Mouse (Mus musculus): ENCODE results near the gene Dcakd. TPM values are rescaled to one million over a fixed set of nuclear protein-coding genes. Genes with fewer than 3 reads are reported as not detected.
A peak's percentile ranks its signal among the peaks of the same experiment; 100 is the strongest.

Dcakd gene
- polyA plus RNA-seq, 1 experiment = 25.6 TPM

- peak overlapping the region; percentile 53 for H3K27ac ChIP-seq (replicated peaks; ENCODE audit: low read depth, low read length)
- peaks cover 2% of the 10 kb centered on the region; the same call in 1 of the 2 replicates for H3K4me1 ChIP-seq (ENCODE audit: control insufficient read depth, insufficient read depth, insufficient read length, low read length)
- H3K4me3 ChIP-seq (ENCODE audit: insufficient read depth, low read depth, low read length) = peak overlapping the region; percentile 77; the same call in 1 of the 2 replicates
These were observed 1.2 kb downstream of the Dcakd start for GRCm38 (mm10) chr11:103026901-103027300.

DNA sequence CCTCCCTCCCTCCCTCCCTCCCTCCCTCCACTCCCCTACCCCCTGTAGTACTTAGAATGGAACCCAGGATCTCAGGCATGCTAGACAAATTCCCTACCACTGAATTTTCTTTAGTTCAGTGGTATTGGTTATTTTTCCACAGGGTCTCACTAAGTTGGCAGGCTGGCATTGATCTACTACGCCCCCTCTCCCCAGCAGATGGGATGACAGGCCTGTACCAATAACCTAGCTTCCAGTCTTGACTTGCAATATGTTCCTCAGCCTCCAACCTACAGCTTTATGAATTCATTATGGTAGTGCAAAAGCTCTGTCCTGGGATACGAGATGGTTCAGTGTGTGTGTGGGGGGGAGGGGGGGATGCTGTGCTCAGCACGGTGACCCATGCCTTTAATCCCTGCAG lies 4.2 kb downstream of the Dcakd start:
- Histone ChIP-seq H3K4me1 (ENCODE audit: control insufficient read depth, insufficient read depth, insufficient read length, low read length) (no peaks in the 10 kb centered on the region), H3K27ac (replicated peaks; ENCODE audit: low read depth, low read length) (no peak overlapping the region), H3K4me3 (ENCODE audit: insufficient read depth, low read depth, low read length) (no peak overlapping the region)

- no peaks in the 10 kb centered on the region for H3K4me1 ChIP-seq (ENCODE audit: control insufficient read depth, insufficient read depth, insufficient read length, low read length)
- H3K4me3 ChIP-seq (ENCODE audit: insufficient read depth, low read depth, low read length) = no peak overlapping the region
- H3K27ac ChIP-seq (replicated peaks; ENCODE audit: low read depth, low read length) = no peak overlapping the region
These were observed 7.3 kb downstream of the Dcakd start for GRCm38 (mm10) chr11:103020713-103021335.

GRCm38 (mm10) chr11:103019325-103019724 lies 8.8 kb downstream of the Dcakd start:
- Histone ChIP-seq H3K4me3 (ENCODE audit: insufficient read depth, low read depth, low read length) (no peak overlapping the region), H3K27ac (replicated peaks; ENCODE audit: low read depth, low read length) (no peak overlapping the region), H3K4me1 (ENCODE audit: control insufficient read depth, insufficient read depth, insufficient read length, low read length) (no peaks in the 10 kb centered on the region)

DNA sequence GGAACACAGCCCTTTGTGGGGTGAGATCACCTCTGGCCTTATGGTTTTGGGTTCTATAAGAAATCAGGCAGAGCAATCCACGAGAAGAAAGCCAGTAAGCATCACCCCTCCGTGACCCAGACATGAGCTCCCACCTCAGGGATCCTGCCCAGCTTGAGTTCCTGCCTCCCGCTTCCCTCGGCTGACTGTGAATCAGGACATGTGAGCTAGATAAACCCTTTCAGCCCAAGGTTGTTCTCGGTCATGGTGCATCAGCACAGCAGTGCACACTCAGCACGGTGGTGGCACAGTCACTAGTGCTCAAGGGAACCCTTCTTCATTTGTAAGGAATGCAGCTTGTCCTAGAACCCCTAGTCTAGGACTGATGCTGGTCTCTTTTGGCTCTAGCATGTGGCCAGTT lies 9.3 kb downstream of the Dcakd start:
- no peaks in the 10 kb centered on the region for H3K4me1 ChIP-seq (ENCODE audit: control insufficient read depth, insufficient read depth, insufficient read length, low read length)
- no peak overlapping the region for H3K27ac ChIP-seq (replicated peaks; ENCODE audit: low read depth, low read length)
- H3K4me3 ChIP-seq (ENCODE audit: insufficient read depth, low read depth, low read length) = no peak overlapping the region

DNA sequence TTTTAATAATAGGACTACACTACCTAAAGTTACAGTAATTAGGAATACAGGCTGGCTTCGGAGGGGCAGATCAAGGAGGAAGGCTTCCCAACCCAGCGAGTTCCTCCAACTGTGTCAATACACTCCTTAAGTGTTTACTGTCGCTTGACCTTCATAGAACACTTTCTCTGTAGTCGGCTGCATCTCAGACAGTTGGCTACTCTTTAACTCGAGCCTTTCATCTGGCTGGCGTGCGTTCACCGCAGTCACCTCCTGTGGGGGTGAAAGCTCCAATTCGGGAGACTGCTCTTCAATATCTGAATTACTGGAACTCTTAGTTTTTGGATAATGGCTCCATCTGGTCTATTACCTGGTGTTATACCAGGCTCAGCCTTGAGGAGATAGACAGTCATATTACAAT lies 10.5 kb downstream of the Dcakd start:
- H3K4me1 ChIP-seq (ENCODE audit: control insufficient read depth, insufficient read depth, insufficient read length, low read length) = no peaks in the 10 kb centered on the region
- H3K27ac ChIP-seq (replicated peaks; ENCODE audit: low read depth, low read length) = no peak overlapping the region
- H3K4me3 ChIP-seq (ENCODE audit: insufficient read depth, low read depth, low read length) = no peak overlapping the region

DNA sequence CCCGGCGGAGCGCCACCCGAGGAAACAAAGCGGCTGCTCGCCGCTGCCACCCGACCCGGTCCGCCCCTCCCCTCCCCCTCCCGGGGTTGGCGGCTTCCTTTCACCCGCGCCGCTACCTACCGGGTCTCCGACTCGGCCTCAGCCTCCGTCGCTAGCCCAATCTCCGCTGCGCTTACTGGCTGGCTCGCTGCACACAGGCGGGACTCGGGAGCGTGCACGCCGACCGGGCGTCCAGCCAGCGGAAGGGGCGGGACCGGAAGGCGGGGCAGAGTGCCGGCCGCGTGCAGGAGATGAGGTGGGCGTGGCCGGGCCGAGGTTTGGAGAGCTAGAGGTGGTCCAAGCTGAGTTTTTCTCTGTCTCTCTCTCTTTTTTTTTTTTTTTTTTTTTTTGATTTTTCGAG lies 11.2 kb downstream of the Dcakd start:
- Histone ChIP-seq H3K4me3 (ENCODE audit: insufficient read depth, low read depth, low read length) (peak overlapping the region; percentile 92), H3K27ac (replicated peaks; ENCODE audit: low read depth, low read length) (peak overlapping the region; percentile 50; the same call in 1 of the 2 replicates)

DNA sequence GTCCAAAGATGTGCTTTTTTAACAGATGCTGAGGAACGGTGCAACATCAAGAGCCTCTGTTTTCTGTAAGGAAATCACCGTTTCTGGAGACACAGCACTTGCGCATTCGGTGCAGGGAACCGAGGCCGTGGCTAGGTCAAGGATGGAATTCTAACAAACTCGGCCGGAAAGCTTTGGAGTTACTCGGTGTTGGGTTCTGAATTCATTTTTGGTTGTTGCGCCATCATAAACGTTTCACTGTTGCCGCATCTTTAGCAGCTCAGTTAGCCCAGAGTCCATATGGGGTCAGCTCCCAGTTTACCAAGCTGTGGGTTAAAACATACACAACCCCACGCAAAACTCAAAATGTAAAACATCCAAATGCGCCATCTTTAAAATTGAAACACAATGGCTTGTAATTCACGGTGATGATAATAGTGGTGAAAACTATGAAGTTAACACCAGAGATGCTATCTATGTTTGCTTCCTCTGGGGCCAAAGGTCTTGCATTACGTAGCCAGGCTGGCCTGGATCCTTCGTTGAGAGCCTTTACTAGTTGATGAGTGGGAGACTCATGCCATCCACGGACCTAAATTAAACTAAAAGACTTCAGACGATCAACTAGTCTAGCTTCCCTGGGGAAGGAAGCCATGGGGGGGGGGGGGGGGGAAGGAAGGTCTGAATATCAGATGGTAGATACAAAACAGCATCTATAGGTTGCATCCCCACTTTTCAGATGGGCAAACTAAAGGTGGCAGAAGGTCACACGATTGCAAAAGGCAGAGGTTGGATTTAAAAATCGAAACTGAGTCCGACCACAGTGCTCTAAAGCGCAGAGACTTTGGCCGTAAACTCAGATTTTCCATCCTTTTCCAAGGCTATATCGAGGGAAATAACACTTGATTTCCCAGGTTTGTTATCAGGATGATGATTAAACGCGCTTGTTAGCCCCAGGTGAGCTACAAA lies 12.0 kb downstream of the Dcakd start:
- Histone ChIP-seq H3K4me1 (ENCODE audit: control insufficient read depth, insufficient read depth, insufficient read length, low read length) (no peaks in the 10 kb centered on the region), H3K4me3 (ENCODE audit: insufficient read depth, low read depth, low read length) (peak overlapping the region; percentile 92)

More for the DNA sequence above, 11.2 kb downstream of the Dcakd start:
- no peaks in the 10 kb centered on the region for H3K4me1 ChIP-seq (ENCODE audit: control insufficient read depth, insufficient read depth, insufficient read length, low read length)

DNA sequence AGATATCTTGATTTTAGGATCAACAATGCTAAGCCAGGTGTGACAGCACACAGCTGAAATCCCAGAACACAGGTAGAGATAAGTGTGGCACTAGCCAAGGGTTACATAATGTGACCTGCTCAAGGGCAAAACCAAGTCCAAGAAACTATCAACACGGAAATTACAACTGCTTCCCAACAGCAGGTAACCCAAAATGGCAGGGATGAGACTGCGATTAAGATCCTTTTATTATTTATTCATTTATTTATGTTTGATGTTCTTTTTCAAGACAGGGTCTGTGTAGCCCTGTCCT lies 17.0 kb downstream of the Dcakd start:
- H3K4me1 ChIP-seq (ENCODE audit: control insufficient read depth, insufficient read depth, insufficient read length, low read length) = peaks cover 2% of the 10 kb centered on the region; the same call in 1 of the 2 replicates
- no peak overlapping the region for H3K27ac ChIP-seq (replicated peaks; ENCODE audit: low read depth, low read length)
- no peak overlapping the region for H3K4me3 ChIP-seq (ENCODE audit: insufficient read depth, low read depth, low read length)

More for the DNA sequence above, 12.0 kb downstream of the Dcakd start:
- peak overlapping the region; percentile 50; the same call in 1 of the 2 replicates for H3K27ac ChIP-seq (replicated peaks; ENCODE audit: low read depth, low read length)

DNA sequence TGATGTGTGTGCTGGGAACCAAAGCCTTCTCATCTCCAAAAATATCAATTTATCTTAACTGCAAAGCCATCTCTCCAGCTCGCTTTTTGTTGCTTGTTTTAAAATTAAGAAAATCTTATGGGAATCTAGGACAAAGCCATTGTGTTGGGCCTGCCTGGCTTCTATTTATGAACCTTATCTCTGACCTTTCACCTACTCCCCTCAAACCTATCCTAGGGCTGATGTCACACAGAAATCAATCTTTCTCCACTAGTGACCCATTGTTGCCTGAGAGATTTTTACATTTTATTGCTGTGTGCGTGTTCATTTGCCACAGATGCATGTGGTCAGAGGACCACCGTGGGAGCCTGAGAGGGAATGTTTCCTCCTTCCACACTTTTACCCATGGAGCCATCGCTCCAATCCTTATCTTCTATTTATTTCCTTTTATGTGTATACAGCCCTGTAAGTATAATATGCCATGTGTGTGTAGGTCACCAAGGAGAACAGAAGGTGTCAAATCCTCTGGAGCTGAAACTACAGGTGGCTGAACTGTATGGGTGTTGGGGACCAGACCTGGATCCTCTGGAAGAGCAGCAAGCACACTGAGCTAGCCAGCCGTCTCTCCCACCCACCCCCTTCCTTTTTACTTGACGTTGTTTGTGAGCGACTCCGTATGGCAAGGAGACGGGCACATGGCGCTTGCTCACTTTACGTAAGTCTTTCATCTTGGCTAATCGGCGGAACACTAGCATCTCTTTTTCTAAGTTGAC lies 17.5 kb downstream of the Dcakd start:
- Histone ChIP-seq H3K27ac (replicated peaks; ENCODE audit: low read depth, low read length) (no peak overlapping the region), H3K4me1 (ENCODE audit: control insufficient read depth, insufficient read depth, insufficient read length, low read length) (peaks cover 2% of the 10 kb centered on the region; the same call in 1 of the 2 replicates), H3K4me3 (ENCODE audit: insufficient read depth, low read depth, low read length) (no peak overlapping the region)

DNA sequence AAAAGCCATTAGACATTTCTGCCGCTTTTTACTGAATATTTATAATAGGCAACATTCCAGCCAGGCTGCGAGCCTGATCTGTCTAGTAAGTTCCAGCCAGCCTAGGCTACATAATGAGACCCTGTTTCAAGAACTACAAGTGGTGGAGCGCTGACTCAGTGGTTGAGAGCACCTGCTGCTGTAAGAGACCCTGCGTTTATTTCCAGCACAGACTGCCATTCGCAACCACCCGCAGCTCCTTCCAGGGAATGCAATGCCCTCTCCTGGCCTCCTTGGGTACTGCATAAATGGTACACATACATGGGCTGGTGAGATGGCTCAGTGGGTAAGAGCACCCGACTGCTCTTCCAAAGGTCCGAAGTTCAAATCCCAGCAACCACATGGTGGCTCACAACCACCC lies 18.9 kb downstream of the Dcakd start:
- Histone ChIP-seq H3K4me3 (ENCODE audit: insufficient read depth, low read depth, low read length) (no peak overlapping the region), H3K4me1 (ENCODE audit: control insufficient read depth, insufficient read depth, insufficient read length, low read length) (peaks cover 10% of the 10 kb centered on the region), H3K27ac (replicated peaks; ENCODE audit: low read depth, low read length) (no peak overlapping the region)

DNA sequence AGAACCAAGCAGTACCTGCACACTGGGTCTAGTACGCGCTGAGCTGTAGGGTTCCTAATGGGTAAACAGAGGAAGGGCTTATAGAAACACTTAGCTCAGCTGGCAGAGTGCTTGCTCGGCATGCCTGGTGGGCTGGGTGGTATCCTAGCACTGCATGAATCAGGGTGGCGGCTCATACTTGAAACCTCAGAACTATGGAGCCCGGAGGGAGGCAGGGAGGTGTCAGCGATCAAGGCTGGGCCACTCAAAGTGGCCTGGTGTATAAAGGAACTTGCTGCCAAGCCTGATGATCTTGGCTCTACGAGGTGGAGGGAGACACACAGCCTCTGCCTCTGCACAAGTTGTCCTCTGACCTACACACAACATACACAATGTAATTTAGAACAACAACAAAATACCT lies 19.6 kb downstream of the Dcakd start:
- peaks cover 10% of the 10 kb centered on the region for H3K4me1 ChIP-seq (ENCODE audit: control insufficient read depth, insufficient read depth, insufficient read length, low read length)
- H3K4me3 ChIP-seq (ENCODE audit: insufficient read depth, low read depth, low read length) = no peak overlapping the region
- no peak overlapping the region for H3K27ac ChIP-seq (replicated peaks; ENCODE audit: low read depth, low read length)

DNA sequence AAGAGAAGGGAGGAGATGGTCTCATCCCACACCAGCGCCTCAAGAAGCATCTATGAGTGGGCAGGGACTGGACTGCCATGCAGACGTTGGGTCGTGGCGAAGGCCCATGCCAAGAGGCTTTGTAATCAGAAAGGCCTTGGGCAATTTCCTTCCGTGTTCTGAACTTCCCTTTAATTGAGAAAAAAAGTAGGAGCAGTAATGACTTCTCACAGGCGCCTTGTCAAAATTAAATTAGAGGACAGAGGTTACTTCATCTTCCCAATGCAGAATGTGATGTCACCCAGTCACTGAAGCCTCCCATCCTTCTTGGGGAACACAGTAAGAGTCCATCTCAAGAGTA lies 21.2 kb downstream of the Dcakd start:
- H3K27ac ChIP-seq (replicated peaks; ENCODE audit: low read depth, low read length) = no peak overlapping the region
- H3K4me3 ChIP-seq (ENCODE audit: insufficient read depth, low read depth, low read length) = no peak overlapping the region
- H3K4me1 ChIP-seq (ENCODE audit: control insufficient read depth, insufficient read depth, insufficient read length, low read length) = peaks cover 10% of the 10 kb centered on the region

GRCm38 (mm10) chr11:103006286-103007000 lies 21.7 kb downstream of the Dcakd start:
- Histone ChIP-seq H3K27ac (replicated peaks; ENCODE audit: low read depth, low read length) (peak overlapping the region; percentile 26; the same call in 1 of the 2 replicates), H3K4me1 (ENCODE audit: control insufficient read depth, insufficient read depth, insufficient read length, low read length) (peaks cover 10% of the 10 kb centered on the region), H3K4me3 (ENCODE audit: insufficient read depth, low read depth, low read length) (no peak overlapping the region)

All from brown adipose tissue, adult 24 weeks (tissue).